Mouse (Mus musculus) layer of hippocampus, adult 2 months (tissue): Measurements from ENCODE around the gene Mbd4. TPM values are rescaled to one million over a fixed set of nuclear protein-coding genes. Genes with fewer than 3 reads are reported as not detected.
"Not testable (repeated sequence)": the region's sequence is repeated elsewhere in the genome, so short reads cannot be mapped to it uniquely, and the experiment has no call there.

ENCODE experiments used
- DNase-seq, 2 experiments: peaks; one replicate each; pipeline ENCODE4 v3.0.0; 2022; ENCODE audit warnings: low spot score in 2 of 2
- H3K27ac ChIP-seq: fragments of 200-600 bp; 2 replicates; pipeline ENCODE4 v1.8.1; 2022
- H3K4me3 ChIP-seq: fragments of 200-600 bp; 2 replicates; pipeline ENCODE4 v1.8.1; 2022; ENCODE audit warnings: mild to moderate bottlenecking
- CTCF ChIP-seq: fragments of 200-600 bp; conservative IDR thresholded peaks from 2 replicates; pipeline ENCODE4 v1.8.1; 2022; ENCODE audit warnings: antibody characterized with exemption, mild to moderate bottlenecking, moderate library complexity
- total RNA-seq, 2 experiments: library from RNA; stranded (reverse); gene quantifications; 2 replicates each; pipeline ENCODE4 v1.2.3; 2021

Gene Mbd4
- total RNA-seq, 2 experiments from 2014 or later: 6.3 to 6.8 TPM

DNA sequence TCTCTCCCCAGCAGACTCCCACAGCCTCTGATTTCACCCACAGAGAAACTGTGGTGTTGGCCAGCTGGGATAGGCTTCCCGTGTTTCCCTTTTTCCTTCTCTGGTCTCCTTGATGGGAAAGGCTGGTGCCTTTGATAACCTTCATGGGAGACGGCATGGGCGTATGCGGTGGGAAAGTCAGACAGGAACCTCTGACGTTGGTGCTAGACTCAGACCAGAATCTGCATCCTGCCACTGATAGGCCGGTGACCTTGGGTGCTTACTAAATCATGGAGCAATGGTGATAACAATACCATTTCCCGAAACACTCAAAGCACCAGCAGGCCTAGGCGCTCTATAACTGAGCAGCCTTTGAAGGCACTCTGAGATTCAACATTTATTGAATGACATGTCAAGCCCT, 27.6 kb upstream of the Mbd4 start:
- Histone ChIP-seq H3K4me3 (no peak overlapping the region), H3K27ac (no peak overlapping the region)
- TF ChIP-seq CTCF: no peak
- DNase-seq: no peak

DNA sequence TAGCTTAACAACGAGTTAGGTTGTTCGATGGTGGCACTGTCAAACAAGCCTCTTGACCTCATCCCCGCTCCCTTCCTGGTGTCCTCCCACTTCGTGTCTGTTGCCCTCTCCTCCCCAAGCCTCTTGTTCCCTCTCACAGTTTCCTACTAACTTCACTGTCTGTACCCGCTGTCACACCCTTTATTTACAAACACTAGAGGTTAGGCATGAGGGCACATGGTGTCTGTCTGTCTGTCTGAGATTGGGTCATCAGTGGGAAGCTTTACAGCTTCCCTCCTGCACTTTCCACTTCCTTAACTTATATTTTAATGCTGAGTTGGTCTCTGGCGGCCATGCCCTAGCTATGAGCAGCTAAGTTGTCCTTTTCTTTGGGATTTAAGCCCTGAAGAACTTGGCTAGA, 26.6 kb upstream of the Mbd4 start:
- Histone ChIP-seq H3K4me3 (no peak overlapping the region), H3K27ac (no peak overlapping the region)
- TF ChIP-seq CTCF: no peak
- DNase-seq: no peak

DNA sequence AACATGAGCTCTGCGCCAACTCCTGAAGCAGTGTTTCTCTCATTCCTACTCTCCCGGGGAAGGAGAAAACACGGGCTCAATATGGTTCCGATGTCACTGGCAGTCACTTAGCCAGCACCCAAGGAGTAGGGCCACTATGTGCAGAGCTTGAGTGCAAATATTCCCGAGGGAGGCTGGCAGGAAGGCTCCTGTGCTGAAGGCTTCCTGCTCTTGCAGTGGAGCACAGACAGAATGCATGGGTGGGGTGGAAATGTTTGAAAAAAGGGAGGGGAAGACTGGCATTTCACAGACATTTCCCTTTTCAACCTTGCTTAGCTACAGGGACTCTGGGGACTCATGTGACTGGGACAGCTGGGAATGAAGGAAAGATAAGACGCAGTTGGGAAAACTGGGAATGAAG, 25.5 kb upstream of the Mbd4 start:
- no peak for TF ChIP-seq CTCF
- Histone ChIP-seq H3K27ac (no peak overlapping the region), H3K4me3 (no peak overlapping the region)
- no peak for DNase-seq

DNA sequence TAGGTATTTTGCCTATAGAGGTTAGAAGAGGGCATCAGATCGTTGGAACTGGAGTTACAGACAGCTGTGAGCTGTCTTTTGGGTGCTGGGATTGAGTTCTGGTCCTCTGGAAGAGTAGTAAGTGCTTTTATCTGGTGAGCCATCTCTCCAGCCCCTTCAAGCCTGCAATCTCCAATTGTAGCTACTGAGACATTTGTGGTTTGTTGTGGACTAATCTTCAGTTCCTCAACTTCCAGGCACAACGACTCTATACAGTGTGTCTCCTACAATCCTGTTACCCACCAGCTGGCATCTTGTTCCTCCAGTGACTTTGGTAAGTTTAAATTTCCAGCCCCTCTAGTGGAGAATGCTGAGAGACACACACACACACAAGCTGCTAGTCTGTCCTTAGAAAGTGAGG, 24.1 kb upstream of the Mbd4 start:
- H3K27ac ChIP-seq: no peak overlapping the region
- no peak for DNase-seq
- H3K4me3 ChIP-seq: no peak overlapping the region
- no peak for TF ChIP-seq CTCF

DNA sequence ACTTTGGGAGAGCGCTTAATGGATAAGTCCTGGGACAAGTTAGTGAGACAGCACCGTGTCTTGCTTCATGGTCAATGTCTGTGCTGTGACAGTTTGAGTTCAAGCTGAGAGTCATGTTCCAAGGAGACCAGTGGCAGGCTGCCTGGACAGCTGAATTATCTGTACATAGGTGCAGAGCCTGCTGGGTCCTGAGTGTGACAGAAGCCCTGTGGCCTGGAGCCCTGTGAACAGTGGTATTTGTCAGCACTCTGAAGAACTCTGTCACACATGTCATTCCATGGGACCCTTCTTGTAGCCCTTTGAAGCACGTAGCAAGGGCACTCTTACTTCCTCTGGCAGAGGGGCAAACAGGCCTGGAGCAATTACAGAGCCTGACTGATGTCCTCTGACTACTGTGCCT, 18.1 kb upstream of the Mbd4 start:
- H3K4me3 ChIP-seq, H3K27ac ChIP-seq, DNase-seq: not testable (repeated sequence)

DNA sequence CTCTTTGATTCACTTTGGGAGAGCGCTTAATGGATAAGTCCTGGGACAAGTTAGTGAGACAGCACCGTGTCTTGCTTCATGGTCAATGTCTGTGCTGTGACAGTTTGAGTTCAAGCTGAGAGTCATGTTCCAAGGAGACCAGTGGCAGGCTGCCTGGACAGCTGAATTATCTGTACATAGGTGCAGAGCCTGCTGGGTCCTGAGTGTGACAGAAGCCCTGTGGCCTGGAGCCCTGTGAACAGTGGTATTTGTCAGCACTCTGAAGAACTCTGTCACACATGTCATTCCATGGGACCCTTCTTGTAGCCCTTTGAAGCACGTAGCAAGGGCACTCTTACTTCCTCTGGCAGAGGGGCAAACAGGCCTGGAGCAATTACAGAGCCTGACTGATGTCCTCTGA, 14.0 kb upstream of the Mbd4 start:
- DNase-seq, H3K27ac ChIP-seq, H3K4me3 ChIP-seq: not testable (repeated sequence)

DNA sequence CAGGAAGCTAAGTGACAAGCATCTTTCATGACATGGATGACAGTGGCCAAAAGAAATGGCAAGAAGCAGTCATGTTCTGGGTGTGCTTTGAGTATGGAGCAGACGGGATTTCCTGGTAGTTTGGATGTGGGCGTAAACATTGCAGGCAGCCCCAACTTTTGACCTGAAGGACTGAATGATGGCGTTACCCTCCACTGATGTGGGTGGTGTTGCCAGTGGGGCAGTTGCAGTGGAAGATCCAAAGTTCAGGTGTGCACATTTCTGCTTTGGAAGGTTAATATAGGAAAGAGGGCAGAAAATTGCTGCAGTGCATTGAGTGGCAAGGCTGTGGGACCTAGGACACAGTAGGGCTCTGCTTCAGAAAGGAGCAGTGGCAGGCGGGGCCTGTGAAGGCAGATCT, 12.1 kb upstream of the Mbd4 start:
- TF ChIP-seq CTCF: no peak
- DNase-seq: no peak
- no peak overlapping the region for H3K4me3 ChIP-seq
- H3K27ac ChIP-seq: no peak overlapping the region

DNA sequence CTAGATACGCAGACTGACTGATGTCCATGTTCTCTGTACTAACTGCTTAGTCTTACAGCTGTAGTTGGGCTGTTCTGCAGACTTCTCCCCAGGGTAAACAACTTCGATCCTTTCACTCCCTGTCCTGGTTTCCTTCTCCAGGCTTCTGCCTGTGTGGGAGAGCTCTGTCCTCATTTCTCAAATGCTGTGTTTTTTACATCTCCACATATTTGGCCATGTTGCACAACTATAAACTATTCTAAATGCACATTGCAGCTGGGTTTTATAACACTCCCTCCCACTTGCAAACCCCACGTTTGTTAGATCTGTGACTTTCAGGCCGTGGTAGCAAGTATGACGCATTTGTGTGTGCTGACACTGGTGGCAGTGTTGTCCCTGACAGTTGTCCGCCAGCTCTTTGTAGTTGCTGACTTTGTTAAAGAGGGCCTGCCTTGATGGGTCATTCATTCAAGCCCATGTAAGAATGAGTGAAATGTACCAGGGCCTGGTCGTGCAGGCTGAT, 10.2 kb upstream of the Mbd4 start:
- Histone ChIP-seq H3K27ac (peak overlapping the region; percentile 73), H3K4me3 (no peak overlapping the region)
- no peak for TF ChIP-seq CTCF
- peak in 1 of 2 experiments; percentile 42 for DNase-seq

DNA sequence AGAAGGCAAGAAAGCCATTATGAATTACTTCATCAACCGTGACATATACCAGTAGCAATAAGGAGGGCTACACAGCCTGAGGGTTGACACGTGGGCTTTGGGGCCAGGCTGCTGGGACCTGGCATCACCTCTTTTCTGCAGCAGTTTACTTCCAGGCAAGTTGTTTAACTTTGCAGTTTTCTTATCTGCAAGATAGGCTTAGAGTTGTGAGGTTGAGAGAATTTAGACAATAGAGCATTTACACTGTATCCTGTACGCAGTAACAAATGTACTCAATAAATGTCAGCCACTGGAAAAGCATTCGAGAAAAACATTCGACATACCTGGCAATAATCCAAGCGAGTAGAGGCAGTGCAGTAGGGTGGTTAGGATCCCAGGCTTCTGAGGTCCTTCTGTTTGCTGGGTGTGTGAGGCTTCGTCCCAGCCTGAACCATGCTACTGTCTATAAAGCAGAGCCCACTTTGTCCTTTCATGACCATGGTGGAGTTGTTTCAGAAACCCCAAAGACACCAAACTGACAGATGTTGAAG, 6.9 kb upstream of the Mbd4 start:
- Histone ChIP-seq H3K27ac (no peak overlapping the region), H3K4me3 (no peak overlapping the region)
- no peak for DNase-seq
- TF ChIP-seq CTCF: no peak

DNA sequence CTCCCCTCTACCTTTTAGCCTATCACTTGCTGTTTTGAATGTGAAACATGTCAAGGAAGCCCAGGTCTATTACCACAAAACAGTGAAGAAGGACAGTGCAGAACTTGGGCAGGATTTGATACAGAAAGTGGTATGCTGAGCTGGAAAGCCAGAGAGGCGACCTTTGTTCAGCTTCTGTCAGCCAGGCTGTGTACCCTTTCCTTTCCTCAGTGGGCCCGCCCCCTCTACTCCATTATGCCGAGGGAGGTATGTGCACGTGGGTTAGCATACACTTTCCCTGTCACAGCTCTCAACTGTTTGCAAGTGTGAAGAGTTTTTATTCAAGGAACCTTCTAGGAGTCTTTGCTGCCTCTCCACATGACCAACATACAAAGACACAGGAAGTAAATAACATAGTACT, 6.1 kb upstream of the Mbd4 start:
- H3K27ac ChIP-seq: no peak overlapping the region
- TF ChIP-seq CTCF: no peak

DNA sequence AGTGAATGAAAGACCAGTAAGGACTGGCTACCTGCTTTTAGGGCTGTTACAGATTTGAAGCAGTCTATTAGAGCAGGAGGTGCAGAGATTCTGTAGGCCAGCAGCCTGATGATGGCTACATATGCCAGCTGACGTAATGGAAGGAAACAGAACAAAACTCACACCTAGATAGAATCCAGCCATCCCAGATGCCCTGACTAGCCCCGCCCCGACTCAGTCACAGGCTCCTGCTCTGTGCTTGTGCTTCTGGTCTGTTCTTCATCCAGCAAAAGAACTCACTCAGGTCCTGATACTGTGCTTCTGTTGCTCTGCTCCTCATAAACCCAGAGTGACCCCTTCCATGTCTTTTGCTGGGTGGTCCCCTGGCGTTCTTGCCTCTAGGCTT, 3.2 kb upstream of the Mbd4 start:
- DNase-seq: no peak
- Histone ChIP-seq H3K27ac (peak overlapping the region; percentile 82), H3K4me3 (no peak overlapping the region)
- TF ChIP-seq CTCF: no peak

More for the DNA sequence above, 6.1 kb upstream of the Mbd4 start:
- no peak overlapping the region for H3K4me3 ChIP-seq
- DNase-seq: no peak

DNA sequence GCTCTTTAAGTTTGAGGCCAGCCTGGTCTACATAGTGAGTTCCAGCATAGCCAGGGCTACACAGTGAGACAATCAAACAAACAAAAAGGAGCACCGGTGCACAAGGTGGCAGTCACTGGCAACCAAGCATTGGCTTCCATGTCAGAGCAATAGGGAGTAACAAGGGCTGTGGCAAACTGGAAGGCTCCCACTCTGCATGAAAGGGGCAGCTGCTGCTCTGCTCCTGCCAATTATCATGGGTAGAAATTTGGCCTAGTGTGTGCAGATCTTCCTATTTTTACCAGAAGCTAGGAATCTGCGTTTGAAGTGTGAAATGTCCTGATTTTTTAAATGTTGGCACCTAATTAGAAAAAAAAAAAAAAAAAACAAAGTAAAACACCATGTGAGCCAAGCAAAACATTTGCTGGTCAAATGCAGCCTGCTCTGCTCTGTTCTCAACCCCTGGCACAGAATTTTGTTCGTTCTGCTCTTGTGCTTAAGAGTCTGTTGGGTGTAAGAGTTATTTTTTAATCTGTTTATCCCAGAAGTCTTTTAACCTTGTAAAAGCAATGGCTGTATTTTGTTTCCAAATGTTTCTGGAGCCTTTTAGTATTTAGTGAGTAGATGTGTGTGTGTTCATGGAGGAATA, 2.7 kb upstream of the Mbd4 start:
- TF ChIP-seq CTCF: no peak

DNA sequence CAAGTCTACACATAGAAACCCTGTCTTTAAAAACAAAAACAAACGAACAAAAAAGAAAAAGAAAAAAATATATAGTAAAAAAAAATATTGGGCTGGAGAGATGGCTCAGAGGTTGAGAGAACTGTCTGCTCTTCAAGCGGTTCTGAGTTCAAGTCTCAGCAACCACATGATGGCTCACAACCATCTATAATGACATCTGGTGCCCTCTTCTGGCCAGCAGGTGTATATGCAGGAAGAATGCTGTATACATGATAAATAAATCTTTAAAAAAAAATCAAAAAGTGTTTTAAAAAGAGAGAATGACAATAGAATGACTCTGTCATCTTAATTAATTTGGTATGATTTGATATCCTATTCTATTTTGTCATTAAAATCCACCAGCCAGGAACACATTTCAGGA, 1.3 kb upstream of the Mbd4 start:
- no peak for DNase-seq
- Histone ChIP-seq H3K27ac (peak overlapping the region; percentile 92), H3K4me3 (no peak overlapping the region)
- TF ChIP-seq CTCF: peak; percentile 74

More for the DNA sequence above, 2.7 kb upstream of the Mbd4 start:
- peak in 1 of 2 experiments; percentile 54 for DNase-seq
- H3K27ac ChIP-seq: peak overlapping the region; percentile 82
- H3K4me3 ChIP-seq: no peak overlapping the region

DNA sequence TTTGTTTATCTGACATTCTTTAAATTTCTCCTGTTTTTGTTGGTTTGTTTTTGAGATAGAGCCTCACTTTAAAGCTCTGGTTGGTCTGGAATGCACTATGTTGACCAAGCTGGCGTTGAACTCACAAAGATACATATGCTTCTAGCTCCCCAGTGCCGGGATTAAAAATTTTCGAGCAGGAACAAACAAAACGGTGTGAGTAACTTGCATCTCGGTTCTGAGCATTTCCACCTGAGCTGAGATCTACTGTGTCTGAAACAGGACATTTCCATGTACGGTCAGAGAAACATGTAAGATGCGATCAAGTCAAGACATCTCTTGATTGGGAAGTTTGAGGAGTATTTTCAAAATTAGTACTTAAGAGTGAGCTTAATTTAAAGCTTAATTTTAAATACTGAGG, 814 bp upstream of the Mbd4 start:
- H3K27ac ChIP-seq: peak overlapping the region; percentile 92

More for the DNA sequence above, 814 bp upstream of the Mbd4 start:
- TF ChIP-seq CTCF: no peak
- DNase-seq: no peak
- peak overlapping the region; percentile 67 for H3K4me3 ChIP-seq
